Mouse (Mus musculus) midbrain, embryonic 13.5 days (tissue): ENCODE measurements at regions not wholly inside any gene's neighbourhood (a gene's known extent, or its start where the extent isn't known, plus 50 kb on each side); places are given as distances from the start of the nearest gene placed in this dataset.

Experiments used
- ATAC-seq: fragments of 200-750 bp; cut with Nextera tagmentation; 2 replicates; pipeline ENCODE4 v1.8.0; 2017; ENCODE audit warnings: mild to moderate bottlenecking, moderate TSS enrichment, moderate library complexity
- H3K27ac ChIP-seq: fragments of 300-500 bp; sonication (generic); 2 replicates; pipeline ENCODE4 v1.5.1; 2015; ENCODE audit warnings: inconsistent platforms, mild to moderate bottlenecking, moderate library complexity
- H3K27me3 ChIP-seq: fragments of 300-500 bp; sonication (generic); 2 replicates; pipeline ENCODE4 v1.6.1; 2015; ENCODE audit warnings: mild to moderate bottlenecking, inconsistent platforms
- H3K36me3 ChIP-seq: fragments of 300-500 bp; sonication (generic); 2 replicates; pipeline ENCODE4 v1.6.1; 2015; ENCODE audit warnings: mild to moderate bottlenecking, inconsistent platforms
- H3K4me1 ChIP-seq: fragments of 300-500 bp; sonication (generic); replicated peaks from 2 replicates; pipeline ENCODE4 v1.6.1; 2015; ENCODE audit warnings: inconsistent platforms
- H3K4me2 ChIP-seq: fragments of 300-500 bp; sonication (generic); replicated peaks from 2 replicates; pipeline ENCODE4 v1.6.1; 2015; ENCODE audit warnings: moderate library complexity, mild to moderate bottlenecking, inconsistent platforms
- H3K4me3 ChIP-seq: fragments of 300-500 bp; sonication (generic); replicated peaks from 2 replicates; pipeline ENCODE4 v1.5.1; 2015; ENCODE audit warnings: mild to moderate bottlenecking, inconsistent platforms
- H3K9ac ChIP-seq: fragments of 300-500 bp; sonication (generic); replicated peaks from 2 replicates; pipeline ENCODE4 v1.6.1; 2015; ENCODE audit warnings: mild to moderate bottlenecking, inconsistent platforms
- H3K9me3 ChIP-seq: fragments of 300-500 bp; sonication (generic); 2 replicates; pipeline ENCODE4 v1.6.1; 2016; ENCODE audit warnings: mild to moderate bottlenecking, inconsistent platforms
- WGBS: fragments of 180-500 bp; shearing (Covaris S2); methylation state at CpG from one replicate; pipeline ENCODE4 v1.1.7; 2015; 5-methylcytosine and 5-hydroxymethylcytosine counted together

GRCm38 (mm10) chr11:91132771-91133380 lies 444.5 kb downstream of the Kif2b start:
- H3K4me1 ChIP-seq: peaks cover 17% of the 10 kb centered on the region
- no peak overlapping the region for H3K4me3 ChIP-seq
- no peaks in the 10 kb centered on the region for H3K27me3 ChIP-seq
- no peaks in the 10 kb centered on the region for H3K9me3 ChIP-seq
- WGBS: 28% methylated on average over 7 of the region's 7 CpGs
- H3K27ac ChIP-seq: 0 out of 2 replicates have a peak overlapping the region, but pooled peaks have one; percentile 39
- ATAC-seq: no peak
- no peak overlapping the region for H3K4me2 ChIP-seq
- no peak overlapping the region for H3K9ac ChIP-seq
- no peaks in the 10 kb centered on the region for H3K36me3 ChIP-seq

- no peaks in the 10 kb centered on the region for H3K9me3 ChIP-seq
- ATAC-seq: no peak
- WGBS: 8% methylated on average over 6 of the region's 6 CpGs
- H3K4me1 ChIP-seq: peaks cover 17% of the 10 kb centered on the region
- H3K4me3 ChIP-seq: no peak overlapping the region
- H3K27me3 ChIP-seq: no peaks in the 10 kb centered on the region
- H3K9ac ChIP-seq: no peak overlapping the region
- H3K4me2 ChIP-seq: no peak overlapping the region
- H3K27ac ChIP-seq: no peak overlapping the region
- H3K36me3 ChIP-seq: no peaks in the 10 kb centered on the region
These were observed 443.8 kb upstream of the Tom1l1 start for GRCm38 (mm10) chr11:91131960-91132359.

GRCm38 (mm10) chr11:91098186-91098585 lies 410.0 kb upstream of the Tom1l1 start:
- Histone ChIP-seq H3K9me3 (no peaks in the 10 kb centered on the region), H3K4me1 (no peaks in the 10 kb centered on the region), H3K36me3 (no peaks in the 10 kb centered on the region), H3K4me3 (no peak overlapping the region), H3K27me3 (no peaks in the 10 kb centered on the region), H3K4me2 (no peak overlapping the region), H3K9ac (no peak overlapping the region), H3K27ac (no peak overlapping the region)
- ATAC-seq: no peak
- 55% methylated on average over 5 of the region's 5 CpGs for WGBS

- Histone ChIP-seq H3K9me3 (no peaks in the 10 kb centered on the region), H3K4me3 (no peak overlapping the region), H3K27ac (no peak overlapping the region), H3K4me2 (no peak overlapping the region), H3K9ac (no peak overlapping the region), H3K36me3 (no peaks in the 10 kb centered on the region), H3K4me1 (no peaks in the 10 kb centered on the region), H3K27me3 (no peaks in the 10 kb centered on the region)
- whole genome bisulfite sequencing: 75% methylated on average over 3 of the region's 3 CpGs
- no peak for ATAC-seq
These were observed 409.4 kb upstream of the Tom1l1 start for GRCm38 (mm10) chr11:91097552-91097951.

- Histone ChIP-seq H3K4me2 (no peak overlapping the region), H3K27me3 (no peaks in the 10 kb centered on the region), H3K4me1 (no peaks in the 10 kb centered on the region), H3K9ac (no peak overlapping the region), H3K27ac (no peak overlapping the region), H3K36me3 (no peaks in the 10 kb centered on the region), H3K9me3 (no peaks in the 10 kb centered on the region), H3K4me3 (no peak overlapping the region)
- no peak for ATAC-seq
- 84% methylated on average over 12 of the region's 12 CpGs for WGBS
These were observed 408.0 kb upstream of the Tom1l1 start for GRCm38 (mm10) chr11:91096000-91096652.

- Histone ChIP-seq H3K27ac (no peak overlapping the region), H3K4me1 (no peaks in the 10 kb centered on the region), H3K36me3 (no peaks in the 10 kb centered on the region), H3K4me3 (no peak overlapping the region), H3K4me2 (no peak overlapping the region), H3K9ac (no peak overlapping the region), H3K9me3 (no peaks in the 10 kb centered on the region), H3K27me3 (no peaks in the 10 kb centered on the region)
- WGBS: 84% methylated on average over 6 of the region's 6 CpGs
- ATAC-seq: no peak
These were observed 377.2 kb upstream of the Tom1l1 start for GRCm38 (mm10) chr11:91065365-91065764.

- 57% methylated on average over 9 of the region's 9 CpGs for WGBS
- Histone ChIP-seq H3K27me3 (no peaks in the 10 kb centered on the region), H3K36me3 (no peaks in the 10 kb centered on the region), H3K9me3 (no peaks in the 10 kb centered on the region), H3K9ac (no peak overlapping the region), H3K27ac (no peak overlapping the region), H3K4me3 (no peak overlapping the region), H3K4me2 (no peak overlapping the region), H3K4me1 (0 out of 2 replicates have a peak, but pooled peaks cover 3% of the 10 kb centered on the region)
- no peak for ATAC-seq
These were observed 368.9 kb upstream of the Tom1l1 start for GRCm38 (mm10) chr11:91056966-91057597.

GRCm38 (mm10) chr11:91053321-91053720 lies 365.2 kb upstream of the Tom1l1 start:
- ATAC-seq: no peak
- no peak overlapping the region for H3K9ac ChIP-seq
- no peaks in the 10 kb centered on the region for H3K36me3 ChIP-seq
- no peak overlapping the region for H3K4me2 ChIP-seq
- H3K27me3 ChIP-seq: no peaks in the 10 kb centered on the region
- no peaks in the 10 kb centered on the region for H3K9me3 ChIP-seq
- WGBS: 90% methylated on average over 2 of the region's 2 CpGs
- H3K27ac ChIP-seq: no peak overlapping the region
- 0 out of 2 replicates have a peak, but pooled peaks cover 3% of the 10 kb centered on the region for H3K4me1 ChIP-seq
- no peak overlapping the region for H3K4me3 ChIP-seq

- no peak overlapping the region for H3K27ac ChIP-seq
- H3K9me3 ChIP-seq: no peaks in the 10 kb centered on the region
- H3K27me3 ChIP-seq: no peaks in the 10 kb centered on the region
- ATAC-seq: no peak
- H3K4me3 ChIP-seq: no peak overlapping the region
- no peak overlapping the region for H3K4me2 ChIP-seq
- H3K9ac ChIP-seq: no peak overlapping the region
- 14% methylated on average over 3 of the region's 3 CpGs for WGBS
- no peaks in the 10 kb centered on the region for H3K36me3 ChIP-seq
- no peaks in the 10 kb centered on the region for H3K4me1 ChIP-seq
These were observed 363.5 kb upstream of the Tom1l1 start for GRCm38 (mm10) chr11:91051646-91052045.

GRCm38 (mm10) chr11:91041486-91041885 lies 353.3 kb upstream of the Tom1l1 start:
- H3K9me3 ChIP-seq: no peaks in the 10 kb centered on the region
- no peak overlapping the region for H3K4me3 ChIP-seq
- no peaks in the 10 kb centered on the region for H3K4me1 ChIP-seq
- 74% methylated on average over 3 of the region's 3 CpGs for WGBS
- H3K27ac ChIP-seq: no peak overlapping the region
- ATAC-seq: no peak
- no peak overlapping the region for H3K4me2 ChIP-seq
- no peak overlapping the region for H3K9ac ChIP-seq
- no peaks in the 10 kb centered on the region for H3K36me3 ChIP-seq
- H3K27me3 ChIP-seq: no peaks in the 10 kb centered on the region
